Mouse (Mus musculus) kidney, adult 2 months (tissue): Measurements from ENCODE around the gene Gm2a.

Experiments
- CTCF ChIP-seq: fragments of 200-500 bp; conservative IDR thresholded peaks from 2 replicates; pipeline ENCODE4 v1.5.1; 2011; ENCODE audit warnings: low read depth, mild to moderate bottlenecking, control low read depth, low read length, moderate library complexity, mixed read lengths; ENCODE audit not compliant: insufficient read depth, insufficient read length
- POLR2A ChIP-seq: fragments of 200-500 bp; IDR thresholded peaks from one replicate; pipeline ENCODE4 v1.6.1; 2011; ENCODE audit warnings: low read depth, low read length, control low read depth

DNA sequence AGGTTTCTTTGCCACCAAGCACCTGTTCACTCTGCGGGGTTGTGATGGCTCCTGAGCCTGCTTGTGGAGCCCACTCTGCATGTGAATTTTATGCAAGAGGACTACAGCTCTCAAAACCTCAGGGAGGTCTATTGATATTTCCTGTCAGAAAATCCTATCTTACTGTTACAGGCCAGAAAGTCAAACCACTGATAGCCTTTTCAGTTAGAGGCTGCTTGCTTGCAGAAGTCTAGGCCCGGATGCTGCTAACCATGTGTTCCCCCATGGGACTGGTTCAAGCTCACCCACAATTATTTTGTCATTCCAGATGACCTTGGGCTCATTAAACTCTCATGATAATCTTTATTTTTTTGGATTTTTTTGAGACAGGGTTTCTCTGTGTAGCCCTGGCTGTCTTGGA, 19.1 kb downstream of the Gm2a start:
- TF ChIP-seq CTCF (no peak), POLR2A (no peak)
